Mouse (Mus musculus): Measurements from ENCODE around the gene Sdk1. TPM values are rescaled to one million over a fixed set of nuclear protein-coding genes. Genes with fewer than 3 reads are reported as not detected.

Sdk1 gene
- polyA plus RNA-seq, 1 experiment: 4.0 TPM

GRCm38 (mm10) chr5:142178164-142178563, 936.9 kb downstream of the Sdk1 start:
- no peak overlapping the region for H3K4me3 ChIP-seq (ENCODE audit: control insufficient read depth, low read depth, low read length)
- no peaks in the 10 kb centered on the region for H3K4me1 ChIP-seq (ENCODE audit: control insufficient read depth, insufficient read depth, low read length)
- no peaks in the 10 kb centered on the region for H3K27me3 ChIP-seq (ENCODE audit: control insufficient read depth, insufficient read depth, low read length)
- H3K36me3 ChIP-seq (ENCODE audit: control insufficient read depth, insufficient read depth, low read length): no peaks in the 10 kb centered on the region
- no peak overlapping the region for H3K27ac ChIP-seq (ENCODE audit: control insufficient read depth, insufficient read depth, low read depth, low read length)
- no peak for TF ChIP-seq CTCF (IDR thresholded peaks at IDR 0.05; ENCODE audit: control insufficient read depth, insufficient read depth, insufficient replicate concordance, low read depth, low read length)
- TF ChIP-seq POLR2A (IDR thresholded peaks at IDR 0.05; ENCODE audit: control insufficient read depth, low read depth, low read length): no peak

DNA sequence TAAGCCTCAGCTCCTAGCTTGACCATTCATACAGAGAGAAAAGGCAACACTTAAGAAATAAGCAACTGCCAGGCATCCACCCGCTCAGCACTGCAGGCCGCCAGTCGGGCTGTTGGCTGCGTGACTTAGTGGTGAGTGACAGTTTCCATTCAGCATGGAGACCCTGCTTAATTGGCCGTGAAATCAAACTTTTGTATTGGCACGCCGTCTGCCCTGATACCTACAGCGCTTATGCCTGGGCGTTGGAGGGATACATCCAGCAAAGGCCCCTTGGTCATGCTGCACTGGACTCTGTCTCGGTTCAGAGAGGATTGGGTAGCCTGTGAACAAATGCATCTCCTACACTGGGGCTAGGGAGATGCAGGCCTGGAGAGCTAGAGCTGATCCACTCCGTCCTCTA, 938.0 kb downstream of the Sdk1 start:
- Histone ChIP-seq H3K4me1 (ENCODE audit: control insufficient read depth, insufficient read depth, low read length) (no peaks in the 10 kb centered on the region), H3K27me3 (ENCODE audit: control insufficient read depth, insufficient read depth, low read length) (no peaks in the 10 kb centered on the region), H3K36me3 (ENCODE audit: control insufficient read depth, insufficient read depth, low read length) (no peaks in the 10 kb centered on the region), H3K4me3 (ENCODE audit: control insufficient read depth, low read depth, low read length) (no peak overlapping the region), H3K27ac (ENCODE audit: control insufficient read depth, insufficient read depth, low read depth, low read length) (no peak overlapping the region)
- TF ChIP-seq POLR2A (IDR thresholded peaks at IDR 0.05; ENCODE audit: control insufficient read depth, low read depth, low read length) (no peak), CTCF (IDR thresholded peaks at IDR 0.05; ENCODE audit: control insufficient read depth, insufficient read depth, insufficient replicate concordance, low read depth, low read length) (no peak)

- no peaks in the 10 kb centered on the region for H3K27me3 ChIP-seq (ENCODE audit: control insufficient read depth, insufficient read depth, low read length)
- no peak for TF ChIP-seq POLR2A (IDR thresholded peaks at IDR 0.05; ENCODE audit: control insufficient read depth, low read depth, low read length)
- TF ChIP-seq CTCF (IDR thresholded peaks at IDR 0.05; ENCODE audit: control insufficient read depth, insufficient read depth, insufficient replicate concordance, low read depth, low read length): no peak
These were observed 940.6 kb downstream of the Sdk1 start for GRCm38 (mm10) chr5:142181862-142182261.

DNA sequence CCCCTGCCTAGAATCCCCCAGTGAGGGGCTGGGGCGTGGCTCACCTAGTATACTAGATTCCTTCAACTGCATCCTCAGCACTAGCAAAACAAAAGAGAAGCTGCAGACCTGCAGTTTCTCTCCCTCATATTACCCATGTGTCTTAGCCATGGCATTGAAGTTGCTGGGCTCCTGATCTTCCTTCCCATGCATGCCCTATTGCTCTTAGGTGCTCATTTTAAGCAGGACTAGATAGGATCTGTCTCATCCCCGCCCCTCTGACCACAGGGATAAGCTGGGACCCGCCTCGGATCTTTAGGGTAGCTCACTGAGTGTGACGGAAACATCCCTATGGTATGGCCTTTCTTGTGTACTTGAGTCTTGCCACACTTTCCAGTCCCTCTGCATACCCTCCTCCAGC, 947.5 kb downstream of the Sdk1 start:
- TF ChIP-seq CTCF (IDR thresholded peaks at IDR 0.05; ENCODE audit: control insufficient read depth, insufficient read depth, insufficient replicate concordance, low read depth, low read length) (no peak), POLR2A (IDR thresholded peaks at IDR 0.05; ENCODE audit: control insufficient read depth, low read depth, low read length) (no peak)

More at GRCm38 (mm10) chr5:142181862-142182261, 940.6 kb downstream of the Sdk1 start:
- Histone ChIP-seq H3K4me1 (ENCODE audit: control insufficient read depth, insufficient read depth, low read length) (no peaks in the 10 kb centered on the region), H3K4me3 (ENCODE audit: control insufficient read depth, low read depth, low read length) (no peak overlapping the region), H3K36me3 (ENCODE audit: control insufficient read depth, insufficient read depth, low read length) (no peaks in the 10 kb centered on the region), H3K27ac (ENCODE audit: control insufficient read depth, insufficient read depth, low read depth, low read length) (no peak overlapping the region)

DNA sequence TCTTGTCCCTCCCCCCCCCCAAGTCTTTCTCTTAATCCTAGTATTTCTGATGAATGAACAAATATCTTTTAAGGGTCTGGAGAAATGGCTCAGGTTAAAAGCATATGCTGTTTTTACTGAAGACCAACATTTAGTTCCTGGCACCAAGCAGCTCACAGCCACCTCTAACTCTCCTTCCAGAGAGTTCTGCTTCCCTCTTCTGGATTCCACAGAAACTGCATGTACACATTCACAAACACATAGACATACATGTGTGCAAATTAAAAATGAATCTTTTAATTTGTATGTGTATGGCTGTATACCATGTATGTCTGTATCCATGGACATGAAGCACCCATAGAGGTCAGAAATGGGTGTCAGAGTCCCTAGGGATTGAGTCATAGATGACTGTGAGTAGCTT, 968.6 kb downstream of the Sdk1 start:
- TF ChIP-seq POLR2A (IDR thresholded peaks at IDR 0.05; ENCODE audit: control insufficient read depth, low read depth, low read length) (no peak), CTCF (IDR thresholded peaks at IDR 0.05; ENCODE audit: control insufficient read depth, insufficient read depth, insufficient replicate concordance, low read depth, low read length) (no peak)

More for the DNA sequence above, 947.5 kb downstream of the Sdk1 start:
- Histone ChIP-seq H3K4me3 (ENCODE audit: control insufficient read depth, low read depth, low read length) (no peak overlapping the region), H3K27me3 (ENCODE audit: control insufficient read depth, insufficient read depth, low read length) (no peaks in the 10 kb centered on the region), H3K4me1 (ENCODE audit: control insufficient read depth, insufficient read depth, low read length) (peaks cover 5% of the 10 kb centered on the region), H3K36me3 (ENCODE audit: control insufficient read depth, insufficient read depth, low read length) (no peaks in the 10 kb centered on the region), H3K27ac (ENCODE audit: control insufficient read depth, insufficient read depth, low read depth, low read length) (no peak overlapping the region)

GRCm38 (mm10) chr5:142212252-142212651, 971.0 kb downstream of the Sdk1 start:
- TF ChIP-seq CTCF (IDR thresholded peaks at IDR 0.05; ENCODE audit: control insufficient read depth, insufficient read depth, insufficient replicate concordance, low read depth, low read length) (peak; percentile 80), POLR2A (IDR thresholded peaks at IDR 0.05; ENCODE audit: control insufficient read depth, low read depth, low read length) (no peak)
- H3K36me3 ChIP-seq (ENCODE audit: control insufficient read depth, insufficient read depth, low read length): no peaks in the 10 kb centered on the region
- H3K27me3 ChIP-seq (ENCODE audit: control insufficient read depth, insufficient read depth, low read length): no peaks in the 10 kb centered on the region
- H3K27ac ChIP-seq (ENCODE audit: control insufficient read depth, insufficient read depth, low read depth, low read length): no peak overlapping the region
- H3K4me1 ChIP-seq (ENCODE audit: control insufficient read depth, insufficient read depth, low read length): peaks cover 16% of the 10 kb centered on the region
- H3K4me3 ChIP-seq (ENCODE audit: control insufficient read depth, low read depth, low read length): peak overlapping the region; percentile 20

More for the DNA sequence above, 968.6 kb downstream of the Sdk1 start:
- H3K27ac ChIP-seq (ENCODE audit: control insufficient read depth, insufficient read depth, low read depth, low read length): no peak overlapping the region
- no peaks in the 10 kb centered on the region for H3K36me3 ChIP-seq (ENCODE audit: control insufficient read depth, insufficient read depth, low read length)
- H3K4me3 ChIP-seq (ENCODE audit: control insufficient read depth, low read depth, low read length): no peak overlapping the region
- peaks cover 9% of the 10 kb centered on the region for H3K4me1 ChIP-seq (ENCODE audit: control insufficient read depth, insufficient read depth, low read length)
- H3K27me3 ChIP-seq (ENCODE audit: control insufficient read depth, insufficient read depth, low read length): no peaks in the 10 kb centered on the region

GRCm38 (mm10) chr5:142215981-142216380, 974.7 kb downstream of the Sdk1 start:
- Histone ChIP-seq H3K36me3 (ENCODE audit: control insufficient read depth, insufficient read depth, low read length) (no peaks in the 10 kb centered on the region), H3K4me3 (ENCODE audit: control insufficient read depth, low read depth, low read length) (no peak overlapping the region), H3K27ac (ENCODE audit: control insufficient read depth, insufficient read depth, low read depth, low read length) (no peak overlapping the region), H3K4me1 (ENCODE audit: control insufficient read depth, insufficient read depth, low read length) (peaks cover 21% of the 10 kb centered on the region), H3K27me3 (ENCODE audit: control insufficient read depth, insufficient read depth, low read length) (no peaks in the 10 kb centered on the region)
- no peak for TF ChIP-seq POLR2A (IDR thresholded peaks at IDR 0.05; ENCODE audit: control insufficient read depth, low read depth, low read length)
- no peak for TF ChIP-seq CTCF (IDR thresholded peaks at IDR 0.05; ENCODE audit: control insufficient read depth, insufficient read depth, insufficient replicate concordance, low read depth, low read length)

All from testis, adult 2 months (tissue).